Mouse (Mus musculus): ENCODE measurements at regions not wholly inside any gene's neighbourhood (a gene's known extent, or its start where the extent isn't known, plus 50 kb on each side); places are given as distances from the start of the nearest gene placed in this dataset.
"Not testable (repeated sequence)": the region's sequence is repeated elsewhere in the genome, so short reads cannot be mapped to it uniquely, and the experiment has no call there.

DNA sequence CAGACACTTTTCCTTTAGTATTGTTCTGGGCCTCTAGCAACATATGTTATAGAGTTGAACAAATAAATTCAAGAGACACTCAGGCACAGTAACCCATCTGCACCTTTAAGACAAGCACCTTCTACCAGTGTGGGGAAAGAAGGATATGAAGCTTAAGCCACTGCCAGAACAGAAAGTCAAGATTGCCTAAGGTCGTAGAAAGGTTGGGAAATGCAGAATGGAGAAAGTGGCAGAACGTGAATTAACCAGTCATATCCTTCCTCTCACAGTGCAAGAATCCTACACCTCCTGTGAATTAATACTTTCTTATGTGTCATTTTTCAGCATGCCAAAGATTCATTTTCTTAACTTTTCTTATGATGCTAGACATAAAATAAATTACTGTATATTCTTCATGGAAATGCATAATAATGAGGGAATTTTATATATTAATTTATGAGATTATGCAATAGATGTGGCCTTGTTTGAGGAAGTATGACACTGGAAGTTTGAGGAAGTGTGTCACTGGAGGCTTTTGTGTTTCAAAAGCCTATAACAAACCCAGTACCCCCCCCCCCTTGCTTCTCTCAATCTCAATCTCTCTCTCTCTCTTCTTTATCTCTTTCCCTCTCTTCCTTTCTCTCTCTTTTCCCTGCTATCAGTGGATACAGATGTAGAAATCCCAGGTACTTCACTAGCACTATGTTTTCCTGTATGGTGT lies 361.6 kb upstream of the Edil3 start:
- no peak for DNase-seq (ENCODE audit: low spot score in 2 of 2)

DNA sequence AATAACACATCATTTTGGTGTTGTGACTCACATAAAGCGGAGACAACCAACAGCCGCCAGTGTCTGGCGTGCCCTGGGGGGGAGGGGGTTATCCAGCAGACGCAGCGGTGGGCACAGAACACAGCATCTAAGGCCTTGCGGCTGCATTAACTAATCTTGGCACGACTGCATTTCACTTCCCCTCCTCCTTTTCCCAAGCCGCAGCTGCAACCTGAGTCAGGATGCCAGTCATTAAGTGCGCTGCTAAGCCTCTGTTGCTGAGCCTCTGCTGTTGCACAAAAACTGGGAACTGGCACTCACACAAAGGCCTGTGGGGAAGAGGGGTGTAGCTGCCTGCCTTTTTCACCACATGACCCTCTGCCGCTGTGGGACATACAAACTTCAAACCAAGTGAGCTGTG lies 331.2 kb upstream of the Edil3 start:
- no peak for DNase-seq (ENCODE audit: low spot score in 2 of 2)

DNA sequence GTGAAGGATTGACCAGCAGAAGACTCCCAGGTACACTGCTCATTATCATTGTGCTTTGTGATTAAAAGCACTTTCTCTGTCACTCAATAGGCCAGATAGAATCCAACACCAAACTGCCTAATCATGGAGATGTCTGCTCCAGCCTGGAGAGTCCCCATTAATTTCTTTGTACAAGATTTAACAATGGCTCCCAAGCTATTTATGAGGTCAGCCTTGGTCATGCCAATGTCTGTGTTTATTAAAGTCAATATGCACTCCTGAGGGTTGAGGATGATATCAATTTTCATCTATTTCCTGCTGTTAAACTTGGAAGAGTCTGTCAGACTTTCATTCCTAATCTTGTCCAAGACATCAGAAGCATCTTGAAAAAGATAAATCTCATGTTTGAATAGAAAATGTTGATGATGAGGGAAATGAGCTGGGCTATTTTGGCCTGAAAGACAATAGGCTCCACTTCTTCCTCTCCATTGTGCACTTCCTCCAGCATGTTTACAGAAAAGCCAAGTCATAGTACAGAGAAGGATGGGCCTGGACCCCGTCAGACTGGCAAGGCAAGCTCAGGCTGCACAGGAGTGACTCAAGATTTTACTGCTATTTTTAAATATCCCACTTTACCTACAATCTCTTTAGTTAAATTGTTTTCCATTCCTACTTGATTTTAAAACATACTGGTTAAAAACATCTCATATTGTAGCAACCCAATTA lies 310.3 kb upstream of the Edil3 start:
- no peak for DNase-seq (ENCODE audit: low spot score in 2 of 2)

DNA sequence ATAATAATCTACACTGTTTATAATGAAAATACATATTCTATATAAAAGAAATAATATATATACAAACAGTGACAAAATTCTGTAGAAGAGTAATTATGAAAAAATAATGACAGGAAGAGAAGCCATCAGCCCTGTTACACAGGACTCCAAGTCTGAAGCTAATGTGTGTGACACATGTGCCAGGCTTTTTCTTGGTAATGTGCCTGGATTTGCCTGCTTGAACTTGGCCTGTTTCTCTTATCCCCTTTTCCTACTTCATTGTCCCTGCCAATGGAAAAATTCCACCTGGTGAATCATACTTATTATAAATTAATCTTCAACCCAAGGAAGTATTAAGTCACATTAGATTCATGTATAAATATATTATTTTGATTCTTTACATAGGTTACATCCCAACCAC lies 286.5 kb upstream of the Edil3 start:
- no peak for DNase-seq (ENCODE audit: low spot score in 2 of 2)

DNA sequence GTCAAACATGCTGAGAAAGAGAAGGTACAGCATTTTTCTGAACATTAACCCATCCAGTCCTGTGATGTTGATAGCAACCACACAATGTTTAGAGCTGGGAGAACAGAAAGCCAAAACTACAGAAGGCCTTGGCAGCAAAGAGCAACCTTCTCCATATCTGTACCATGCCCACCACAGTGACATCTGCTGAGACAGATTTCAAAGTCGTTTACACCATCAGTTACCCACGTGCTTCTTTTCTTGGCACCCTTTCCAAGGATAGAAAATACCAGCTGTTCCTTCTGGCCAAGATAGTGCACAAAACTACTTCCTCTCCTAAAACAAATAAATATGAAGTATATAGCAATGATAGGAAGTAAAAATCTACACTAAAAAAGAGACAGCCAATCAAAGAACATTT lies 266.8 kb upstream of the Edil3 start:
- peak in 1 of 2 experiments; percentile 8 for DNase-seq (ENCODE audit: low spot score in 2 of 2)

DNA sequence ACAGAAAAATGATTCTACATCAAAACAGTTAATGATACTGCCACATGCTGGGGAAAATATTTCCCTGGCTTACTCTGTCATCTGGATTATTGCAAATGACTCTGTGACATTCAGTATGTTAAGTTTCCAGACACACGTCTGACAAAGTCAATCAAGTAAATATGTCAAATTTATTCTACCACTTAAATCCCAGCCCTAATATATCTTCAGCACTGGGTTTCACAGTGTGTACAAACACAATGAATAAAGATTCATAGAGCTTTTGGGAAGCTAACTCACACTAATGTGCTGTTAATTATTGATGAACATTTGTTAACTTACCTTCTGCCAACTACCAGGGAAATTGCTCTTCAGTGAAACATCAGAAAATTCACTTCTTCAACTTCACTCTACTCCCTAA lies 256.3 kb upstream of the Edil3 start:
- DNase-seq (ENCODE audit: low spot score in 2 of 2): no peak

DNA sequence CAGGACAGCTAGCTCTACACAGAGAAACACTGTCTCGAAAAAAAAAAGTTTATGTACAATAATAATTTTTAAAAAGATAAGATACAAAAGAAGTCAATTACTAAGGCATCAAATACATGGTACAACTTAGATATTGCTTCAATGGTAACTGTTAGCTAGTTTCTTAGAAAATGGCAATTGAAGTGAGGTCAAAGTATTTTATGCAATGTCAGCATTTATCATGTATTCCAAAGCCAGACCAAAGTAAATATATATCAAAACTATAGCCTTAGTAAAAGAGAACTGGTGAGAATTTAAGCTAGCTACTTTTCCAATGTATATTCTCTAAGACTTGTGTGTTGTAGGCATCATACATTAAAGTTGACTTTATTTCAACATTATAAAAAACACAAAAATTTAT lies 219.0 kb upstream of the Edil3 start:
- DNase-seq (ENCODE audit: low spot score in 2 of 2): no peak

DNA sequence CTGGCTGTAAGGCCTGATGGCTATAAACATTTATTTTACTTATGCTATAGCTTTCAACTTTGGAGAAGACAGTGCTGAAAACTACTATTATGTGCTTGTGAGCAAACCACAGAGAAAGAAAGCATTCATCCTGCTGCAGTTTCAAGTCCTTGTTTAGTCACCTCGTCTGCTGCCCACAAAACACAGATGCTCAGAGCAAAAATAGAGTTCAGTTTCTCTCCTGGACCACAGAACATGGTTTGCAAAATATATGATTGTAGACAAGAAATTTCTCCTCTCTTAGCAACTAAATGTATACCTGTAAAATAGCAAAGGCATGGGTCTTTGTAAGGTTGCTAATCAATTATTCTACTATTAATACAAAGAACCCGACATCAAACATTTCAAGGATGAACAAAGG lies 210.7 kb upstream of the Edil3 start:
- no peak for DNase-seq (ENCODE audit: low spot score in 2 of 2)

DNA sequence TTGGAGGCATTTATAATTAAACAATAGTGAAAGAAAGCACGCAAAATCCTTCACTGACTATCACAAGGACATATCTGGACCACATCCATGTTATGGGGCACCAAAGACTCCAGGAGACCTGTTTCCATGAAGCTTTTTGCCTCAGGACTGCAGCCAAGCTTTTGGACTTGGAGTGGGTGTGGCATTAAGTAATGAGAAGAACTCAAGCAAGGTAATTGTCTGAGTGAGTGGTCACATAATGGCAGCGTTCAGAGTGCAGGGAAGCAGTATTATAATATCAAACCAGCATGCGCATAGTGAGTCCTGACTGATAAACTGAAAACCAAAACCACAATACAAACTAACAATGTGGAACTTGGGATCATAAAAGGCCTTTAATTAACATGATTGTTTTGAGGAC lies 208.0 kb upstream of the Edil3 start:
- no peak for DNase-seq (ENCODE audit: low spot score in 2 of 2)

DNA sequence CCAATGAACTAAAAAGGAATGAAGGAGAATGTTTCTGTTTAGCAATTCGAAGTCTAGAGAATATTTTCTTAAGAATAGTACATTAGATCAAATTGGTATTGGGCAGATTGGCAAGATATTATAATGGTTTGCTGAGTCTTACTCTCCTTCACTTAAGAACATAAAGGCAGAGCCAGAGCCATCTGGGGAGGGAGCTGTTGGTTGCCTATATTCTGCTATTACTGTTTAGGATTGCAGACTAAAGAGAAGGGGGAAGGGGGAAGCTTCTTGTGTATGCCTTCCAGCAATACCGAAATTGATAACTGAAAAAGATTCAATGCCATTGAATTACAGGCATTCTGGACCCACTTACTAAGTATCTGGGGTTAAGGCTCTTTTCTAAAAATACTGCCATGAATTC lies 171.1 kb upstream of the Edil3 start:
- no peak for DNase-seq (ENCODE audit: low spot score in 2 of 2)

DNA sequence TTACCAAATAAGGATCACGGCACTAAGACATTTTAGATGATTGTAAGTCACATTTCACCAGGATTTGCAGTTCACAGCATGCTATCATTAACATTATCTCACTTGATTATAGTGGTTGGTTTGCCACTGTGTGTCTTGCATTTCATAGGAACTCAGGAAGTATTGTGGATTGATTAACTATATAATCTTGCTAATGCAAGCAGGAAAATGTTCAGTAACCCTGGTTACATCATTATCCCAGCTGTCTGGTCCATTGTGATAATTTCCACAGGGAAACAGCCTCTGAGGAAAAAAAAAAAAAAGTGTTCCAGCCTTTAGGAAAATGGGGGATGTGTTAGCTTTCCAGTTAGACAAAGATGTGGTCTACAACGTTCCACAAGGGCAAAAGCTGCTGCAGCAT lies 170.2 kb upstream of the Edil3 start:
- no peak for DNase-seq (ENCODE audit: low spot score in 2 of 2)

DNA sequence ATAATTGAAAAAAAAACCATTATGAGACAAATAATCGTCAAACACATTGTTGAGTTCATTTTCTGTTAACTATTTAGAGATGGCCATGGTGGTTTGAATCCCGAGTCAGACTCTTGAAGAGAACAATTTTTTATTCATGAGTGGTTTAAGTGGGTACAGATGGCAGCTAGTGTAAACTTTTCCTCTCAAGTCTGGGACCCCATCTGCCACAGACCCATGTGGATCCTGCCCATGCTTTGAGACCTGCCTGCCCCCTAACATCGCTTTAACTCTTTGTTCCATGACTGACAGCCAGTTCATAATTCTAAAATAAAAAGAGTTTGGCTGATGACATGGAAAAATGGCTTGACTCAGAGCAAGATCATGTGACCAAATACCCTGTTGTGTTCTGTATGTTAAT lies 166.2 kb upstream of the Edil3 start:
- DNase-seq (ENCODE audit: low spot score in 2 of 2): no peak

DNA sequence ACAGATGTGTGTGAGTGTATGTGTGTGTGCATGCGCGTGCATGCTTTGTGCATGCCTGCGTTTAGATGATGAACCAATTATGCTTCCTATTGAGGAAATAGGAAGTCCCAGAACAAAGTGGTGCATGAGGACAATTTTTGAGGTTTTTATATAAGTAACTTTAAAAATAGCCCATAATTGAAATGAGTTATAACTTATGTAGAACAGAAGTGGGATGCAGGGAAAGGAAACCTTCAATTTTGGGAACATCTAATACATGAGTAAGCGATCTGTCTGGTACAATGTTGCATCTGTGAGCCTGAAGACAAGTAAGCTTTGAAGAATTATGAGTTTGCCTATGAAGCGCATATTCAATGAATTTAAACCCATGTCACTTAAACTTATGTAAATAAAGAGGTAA lies 145.4 kb upstream of the Edil3 start:
- DNase-seq (ENCODE audit: low spot score in 2 of 2): no peak

DNA sequence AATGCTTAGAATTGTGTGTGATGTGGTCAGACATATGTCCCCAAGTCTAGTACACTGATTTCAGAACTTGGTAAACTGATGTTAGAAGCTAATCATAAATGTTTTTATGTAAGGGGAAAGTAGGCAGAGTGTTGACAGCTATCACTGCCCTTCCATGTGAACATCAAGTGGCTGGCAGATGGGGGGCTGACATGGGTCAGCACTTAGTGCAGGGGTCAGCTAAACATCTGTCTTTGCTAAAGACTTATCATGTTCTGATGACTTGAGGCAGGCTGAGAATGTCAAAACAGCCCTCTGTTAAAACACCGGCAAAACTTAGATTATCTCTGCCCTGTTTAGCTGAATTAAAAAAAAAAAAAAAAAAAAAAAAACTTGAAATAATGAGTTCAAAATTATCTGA lies 116.7 kb upstream of the Edil3 start:
- no peak for DNase-seq (ENCODE audit: low spot score in 2 of 2)

DNA sequence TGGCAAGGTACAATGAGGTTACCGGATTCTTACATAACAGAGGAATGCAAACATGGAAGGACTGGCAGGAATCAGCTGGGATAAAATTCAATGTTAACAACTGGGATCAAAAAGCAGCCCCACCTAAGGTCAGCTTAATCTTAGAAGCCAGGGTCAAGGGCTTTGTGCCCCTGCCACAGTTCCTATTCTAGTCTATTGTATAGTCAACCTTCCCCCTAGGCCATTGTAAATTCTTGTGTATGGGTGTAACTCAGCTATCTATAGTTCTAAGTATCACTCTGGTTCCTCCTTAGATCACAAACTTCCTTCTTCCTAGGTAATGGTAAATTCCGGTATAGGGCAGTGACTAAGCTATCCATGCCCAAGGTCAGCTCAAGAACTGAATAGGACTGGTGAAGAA lies 91.6 kb upstream of the Edil3 start:
- not testable (repeated sequence) for DNase-seq (ENCODE audit: low spot score in 2 of 2)

DNA sequence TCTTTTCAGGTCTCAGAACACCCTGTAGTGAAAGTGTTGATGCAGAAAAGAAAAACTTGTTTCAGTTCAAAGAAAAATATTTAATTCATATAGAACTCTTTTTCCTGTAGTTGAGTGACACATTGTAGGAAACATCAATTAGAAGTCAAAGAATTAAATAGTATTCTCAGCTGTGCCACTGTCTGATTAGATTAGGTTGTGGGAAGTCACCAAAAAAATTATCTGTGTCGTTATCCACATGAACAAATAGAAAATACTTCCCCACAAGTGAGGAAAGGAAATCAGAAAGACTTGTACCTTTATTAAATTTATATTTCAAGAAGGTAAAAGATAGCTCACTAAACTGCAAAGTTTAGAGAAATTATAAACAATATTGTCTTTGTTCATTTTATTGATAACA lies 71.4 kb upstream of the Edil3 start:
- no peak for DNase-seq (ENCODE audit: low spot score in 2 of 2)
